10 mouse cellular contexts compared by ENCODE assay signal in the genomic region with DNA sequence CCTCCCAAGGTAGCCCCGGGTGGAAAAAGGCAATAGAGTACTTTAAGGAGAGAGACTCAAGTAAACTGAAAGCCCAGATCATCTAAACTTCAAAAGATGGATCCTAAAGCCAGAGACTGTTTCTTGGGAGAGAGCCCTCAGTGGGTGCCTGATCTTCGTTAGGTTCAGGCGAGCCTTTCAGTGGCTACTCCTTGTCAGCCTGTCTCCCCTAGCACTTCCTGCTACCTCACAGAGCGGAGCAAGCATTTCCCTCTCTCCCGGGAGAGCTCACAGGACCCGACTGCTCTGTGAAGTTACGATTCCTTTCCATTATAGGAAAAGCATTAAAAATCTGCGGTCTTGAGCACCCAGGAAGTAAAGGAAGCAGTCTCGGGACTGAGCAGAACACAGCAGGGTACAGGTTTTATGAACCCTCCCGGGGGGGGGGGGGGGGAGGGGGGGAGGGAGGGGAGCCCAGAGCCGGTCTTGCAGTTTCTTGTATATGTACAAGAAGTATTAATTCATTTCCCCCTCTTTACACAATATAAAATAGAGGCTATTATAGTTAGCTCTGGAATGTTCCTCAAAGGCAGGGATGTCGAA. TPM values are rescaled to one million over a fixed set of nuclear protein-coding genes. Genes with fewer than 3 reads are reported as not detected.
DNase-seq lines count a peak whose midpoint lies in the region; ATAC-seq and TF ChIP-seq lines count a peak whose summit lies in the region.
"Had no signal": no experiment of that assay in that cellular context is flagged by ENCODE, and none has a peak within 500 bp of the region (broad histone marks: within the 10 kb centered on the region; RNA-seq: fewer than 3 reads in every experiment).

No protein-coding gene starts in this region.

- H3K9me3 ChIP-seq in lung, embryonic 14.5 days (ENCODE audit: low read depth, low read length) = no peaks in the 10 kb centered on the region; the same call in 1 of the 2 replicates
- H3K9me3 ChIP-seq in embryonic facial prominence, embryonic 15.5 days (replicated peaks) = no peaks in the 10 kb centered on the region
- H3K9me3 ChIP-seq in limb, embryonic 13.5 days = no peaks in the 10 kb centered on the region
- no peaks in the 10 kb centered on the region for H3K9me3 ChIP-seq in stomach, postnatal 0 days (ENCODE audit: control insufficient read depth, low read length)
- H3K9me3 ChIP-seq in hindbrain, embryonic 14.5 days (ENCODE audit: control insufficient read depth, low read length) = 0 out of 2 replicates have a peak, but pooled peaks cover 4% of the 10 kb centered on the region

- peak overlapping the region; percentile 28; the same call in 1 of the 2 replicates for H3K27ac ChIP-seq in lung, embryonic 14.5 days (ENCODE audit: low read depth)
- peak overlapping the region; percentile 90 for H3K27ac ChIP-seq in embryonic facial prominence, embryonic 15.5 days (replicated peaks)
- H3K27ac ChIP-seq in limb, embryonic 13.5 days = no peak overlapping the region
- H3K27ac ChIP-seq in stomach, postnatal 0 days (replicated peaks) = peak overlapping the region; percentile 86
- H3K27ac ChIP-seq in hindbrain, embryonic 14.5 days = no peak overlapping the region

- TF ChIP-seq EP300 in stomach, postnatal 0 days (optimal IDR thresholded peaks at IDR 0.05) = no peak

- ATAC-seq in lung, embryonic 14.5 days (ENCODE audit: insufficient read depth) = peak; percentile 28; the same call in 1 of the 2 replicates
- ATAC-seq in embryonic facial prominence, embryonic 15.5 days (ENCODE audit: insufficient number of reproducible peaks, low FRiP score, low TSS enrichment, low read depth) = no peak
- ATAC-seq in limb, embryonic 13.5 days (ENCODE audit: low FRiP score, low read depth) = no peak
- ATAC-seq in stomach, postnatal 0 days (ENCODE audit: low FRiP score, low TSS enrichment) = peak; percentile 59
- ATAC-seq in hindbrain, embryonic 14.5 days (ENCODE audit: low FRiP score) = no peak

- peak overlapping the region; percentile 29; the same call in 1 of the 2 replicates for H3K4me2 ChIP-seq in lung, embryonic 14.5 days
- H3K4me2 ChIP-seq in embryonic facial prominence, embryonic 15.5 days (replicated peaks) = peak overlapping the region; percentile 25
- peak overlapping the region; percentile 31; the same call in 1 of the 2 replicates for H3K4me2 ChIP-seq in limb, embryonic 13.5 days (replicated peaks)
- peak overlapping the region; percentile 36 for H3K4me2 ChIP-seq in stomach, postnatal 0 days (replicated peaks; ENCODE audit: low read depth)
- H3K4me2 ChIP-seq in hindbrain, embryonic 14.5 days (replicated peaks) = no peak overlapping the region

- H3K9ac ChIP-seq in lung, embryonic 14.5 days = no peak overlapping the region; the same call in 1 of the 2 replicates
- H3K9ac ChIP-seq in embryonic facial prominence, embryonic 15.5 days = no peak overlapping the region
- H3K9ac ChIP-seq in limb, embryonic 13.5 days = no peak overlapping the region
- H3K9ac ChIP-seq in stomach, postnatal 0 days (ENCODE audit: low read length) = peak overlapping the region; percentile 38
- H3K9ac ChIP-seq in hindbrain, embryonic 14.5 days = no peak overlapping the region
- H3K9ac ChIP-seq: forebrain, postnatal 0 days had no signal

- no peak for TF ChIP-seq CTCF in lung, embryonic 14.5 days (IDR thresholded peaks at IDR 0.05; ENCODE audit: low read depth)
- TF ChIP-seq CTCF in stomach, postnatal 0 days (IDR thresholded peaks at IDR 0.05; ENCODE audit: low read depth) = no peak

- H3K27me3 ChIP-seq in lung, embryonic 14.5 days (ENCODE audit: insufficient read depth, low read length) = no peaks in the 10 kb centered on the region
- no peaks in the 10 kb centered on the region for H3K27me3 ChIP-seq in embryonic facial prominence, embryonic 15.5 days
- no peaks in the 10 kb centered on the region for H3K27me3 ChIP-seq in limb, embryonic 13.5 days
- H3K27me3 ChIP-seq in stomach, postnatal 0 days (ENCODE audit: control insufficient read depth, insufficient read depth, low read length) = no peaks in the 10 kb centered on the region
- H3K27me3 ChIP-seq in hindbrain, embryonic 14.5 days (ENCODE audit: control insufficient read depth, insufficient read depth, low read length) = no peaks in the 10 kb centered on the region
- H3K27me3 ChIP-seq: megakaryocyte, embryonic 14.5 days had no signal

- H3K36me3 ChIP-seq in lung, embryonic 14.5 days (ENCODE audit: insufficient read depth) = no peaks in the 10 kb centered on the region
- H3K36me3 ChIP-seq in embryonic facial prominence, embryonic 15.5 days = no peaks in the 10 kb centered on the region
- H3K36me3 ChIP-seq in limb, embryonic 13.5 days = no peaks in the 10 kb centered on the region
- no peaks in the 10 kb centered on the region; the same call in 1 of the 2 replicates for H3K36me3 ChIP-seq in stomach, postnatal 0 days (ENCODE audit: control insufficient read depth, insufficient read depth, low read length)
- 0 out of 2 replicates have a peak, but pooled peaks cover 3% of the 10 kb centered on the region for H3K36me3 ChIP-seq in hindbrain, embryonic 14.5 days (replicated peaks; ENCODE audit: control insufficient read depth, insufficient read depth)

- H3K4me3 ChIP-seq in lung, embryonic 14.5 days (ENCODE audit: low read depth, low read length) = no peak overlapping the region
- no peak overlapping the region for H3K4me3 ChIP-seq in embryonic facial prominence, embryonic 15.5 days (replicated peaks)
- no peak overlapping the region for H3K4me3 ChIP-seq in limb, embryonic 13.5 days
- H3K4me3 ChIP-seq in stomach, postnatal 0 days (ENCODE audit: low read depth, low read length) = no peak overlapping the region
- no peak overlapping the region for H3K4me3 ChIP-seq in hindbrain, embryonic 14.5 days (replicated peaks; ENCODE audit: low read length)

- WGBS in lung, embryonic 14.5 days = 32% methylated on average over 12 of the region's 12 CpGs
- WGBS in embryonic facial prominence, embryonic 15.5 days = 28% methylated on average over 12 of the region's 12 CpGs
- 25% methylated on average over 11 of the region's 12 CpGs for whole genome bisulfite sequencing in limb, embryonic 13.5 days
- 15% methylated on average over 12 of the region's 12 CpGs for WGBS in stomach, postnatal 0 days
- 52% methylated on average over 12 of the region's 12 CpGs for WGBS in hindbrain, embryonic 14.5 days

- peak; percentile 32 for DNase-seq in lung, embryonic 14.5 days
- DNase-seq in lung, postnatal 4 days = no peak
- DNase-seq in stomach, postnatal 0 days (ENCODE audit: low spot score) = peak; percentile 28
- no peak for DNase-seq in cerebellum, postnatal 36 days
- no peak for DNase-seq in hindbrain, embryonic 14.5 days (ENCODE audit: low spot score)
- DNase-seq: cerebellum, adult 11 months; forebrain, postnatal 0 days had no signal

- 0 out of 2 replicates have a peak, but pooled peaks cover 4% of the 10 kb centered on the region for H3K4me1 ChIP-seq in lung, embryonic 14.5 days (ENCODE audit: insufficient read depth)
- H3K4me1 ChIP-seq in embryonic facial prominence, embryonic 15.5 days = peaks cover 28% of the 10 kb centered on the region
- peaks cover 16% of the 10 kb centered on the region for H3K4me1 ChIP-seq in limb, embryonic 13.5 days
- 0 out of 2 replicates have a peak, but pooled peaks cover 2% of the 10 kb centered on the region for H3K4me1 ChIP-seq in stomach, postnatal 0 days (replicated peaks; ENCODE audit: control insufficient read depth, insufficient read depth)
- no peaks in the 10 kb centered on the region for H3K4me1 ChIP-seq in hindbrain, embryonic 14.5 days (replicated peaks; ENCODE audit: control insufficient read depth, insufficient read depth, low read length)

RNA-seq across cellular contexts. Expression of gene Ralbp1, which starts 20.8 kb away (rescaled TPM):
- polyA plus RNA-seq in lung, embryonic 14.5 days (2014; fragmentation: Nextera tagmentation; extraction: Ambion mirVana) = 61.4 and 65.8 TPM in 2 replicates
- polyA plus RNA-seq in embryonic facial prominence, embryonic 15.5 days (2015; fragmentation: Nextera tagmentation; extraction: Ambion mirVana) = 150 and 170 TPM in 2 replicates
- 81.3 and 87.3 TPM in 2 replicates for polyA plus RNA-seq in limb, embryonic 13.5 days (2015; fragmentation: Nextera tagmentation; extraction: Ambion mirVana)
- 114 and 117 TPM in 2 replicates for polyA plus RNA-seq in stomach, postnatal 0 days (2015; fragmentation: Nextera tagmentation; extraction: Ambion mirVana)
- polyA plus RNA-seq in hindbrain, embryonic 14.5 days (2014; fragmentation: Nextera tagmentation; extraction: Ambion mirVana) = 40.5 and 44.2 TPM in 2 replicates

RNA-seq across cellular contexts. Expression of gene Twsg1, which starts 44.6 kb away (rescaled TPM):
- polyA plus RNA-seq in lung, embryonic 14.5 days (2014; fragmentation: Nextera tagmentation; extraction: Ambion mirVana) = 142 and 143 TPM in 2 replicates
- polyA plus RNA-seq in embryonic facial prominence, embryonic 15.5 days (2015; fragmentation: Nextera tagmentation; extraction: Ambion mirVana) = 152 and 154 TPM in 2 replicates
- polyA plus RNA-seq in limb, embryonic 13.5 days (2015; fragmentation: Nextera tagmentation; extraction: Ambion mirVana) = 133 and 140 TPM in 2 replicates
- 63.5 and 66.8 TPM in 2 replicates for polyA plus RNA-seq in stomach, postnatal 0 days (2015; fragmentation: Nextera tagmentation; extraction: Ambion mirVana)
- polyA plus RNA-seq in hindbrain, embryonic 14.5 days (2014; fragmentation: Nextera tagmentation; extraction: Ambion mirVana) = 66.0 and 71.2 TPM in 2 replicates

Comparison
In these comparisons a context has a peak if more than half of its experiments do, and no peak if none do; other contexts are left out.
1. DNase-seq: peak in lung, embryonic 14.5 days (single experiment) and stomach, postnatal 0 days (single experiment); none in lung, postnatal 4 days (0 of 2), cerebellum, postnatal 36 days (0 of 2) and hindbrain, embryonic 14.5 days (single experiment).
2. ATAC-seq: peak in lung, embryonic 14.5 days (single experiment) and stomach, postnatal 0 days (single experiment); none in embryonic facial prominence, embryonic 15.5 days (single experiment), limb, embryonic 13.5 days (single experiment) and hindbrain, embryonic 14.5 days (single experiment).
3. H3K27ac ChIP-seq: peak in lung, embryonic 14.5 days (single experiment), embryonic facial prominence, embryonic 15.5 days (single experiment) and stomach, postnatal 0 days (single experiment); none in limb, embryonic 13.5 days (single experiment) and hindbrain, embryonic 14.5 days (single experiment).